Mouse (Mus musculus) lung, adult 2 months (tissue): Measurements from ENCODE around the gene Nrtn. TPM values are rescaled to one million over a fixed set of nuclear protein-coding genes. Genes with fewer than 3 reads are reported as not detected.

ENCODE experiments used
- DNase-seq: peaks from one replicate; pipeline ENCODE4 v3.0.0; 2022
- H3K4me1 ChIP-seq: fragments of 200-500 bp; 2 replicates; pipeline ENCODE4 v1.6.1; 2011; ENCODE audit warnings: low read length; ENCODE audit not compliant: control insufficient read depth, insufficient read depth
- H3K4me3 ChIP-seq: fragments of 200-500 bp; replicated peaks from 2 replicates; pipeline ENCODE3; 2011; ENCODE audit warnings: low read depth, mild to moderate bottlenecking, control low read depth, low read length; ENCODE audit errors: extremely low read depth
- CTCF ChIP-seq: fragments of 200-500 bp; IDR thresholded peaks from 2 replicates; pipeline ENCODE4 v1.5.1; 2011; ENCODE audit warnings: mild to moderate bottlenecking, low read length, control low read depth; ENCODE audit not compliant: insufficient read depth
- POLR2A ChIP-seq: fragments of 200-500 bp; IDR thresholded peaks from 2 replicates; pipeline ENCODE4 v1.6.1; 2011; ENCODE audit warnings: low read depth, mild to moderate bottlenecking, control low read depth, low read length, borderline replicate concordance; ENCODE audit errors: extremely low read depth
- WGBS: fragments of 180-500 bp; shearing (Covaris S2); methylation state at CpG from one replicate; pipeline ENCODE4 v1.1.7; 2018; 5-methylcytosine and 5-hydroxymethylcytosine counted together
- polyA plus RNA-seq: library from polyadenylated mRNA; depleted of rRNA; stranded (reverse); fragments of >200 nt; gene quantifications from 2 replicates; pipeline ENCODE4 v1.2.3, GENCODE M21; 2012

Nrtn gene
- polyA plus RNA-seq, 1 experiment, result 17.3 TPM

- no peak for DNase-seq
- WGBS, result 15% methylated on average over 12 of the region's 12 CpGs
- Histone ChIP-seq H3K4me3 (no peak overlapping the region), H3K4me1 (no peaks in the 10 kb centered on the region)
- TF ChIP-seq POLR2A (no peak), CTCF (no peak)
Observed at GRCm38 (mm10) chr17:56727659-56728058, 29.7 kb downstream of the Nrtn start.

- no peak for DNase-seq
- no peaks in the 10 kb centered on the region for H3K4me1 ChIP-seq
- TF ChIP-seq CTCF (no peak), POLR2A (no peak)
- WGBS, result 35% methylated on average over 7 of the region's 7 CpGs
- no peak overlapping the region for H3K4me3 ChIP-seq
Observed at GRCm38 (mm10) chr17:56727029-56727649, 30.2 kb downstream of the Nrtn start.

GRCm38 (mm10) chr17:56723419-56724161, 33.7 kb downstream of the Nrtn start:
- WGBS, result 80% methylated on average over 11 of the region's 11 CpGs
- DNase-seq, result no peak
- Histone ChIP-seq H3K4me1 (no peaks in the 10 kb centered on the region), H3K4me3 (no peak overlapping the region)
- TF ChIP-seq CTCF (no peak), POLR2A (no peak)

DNA sequence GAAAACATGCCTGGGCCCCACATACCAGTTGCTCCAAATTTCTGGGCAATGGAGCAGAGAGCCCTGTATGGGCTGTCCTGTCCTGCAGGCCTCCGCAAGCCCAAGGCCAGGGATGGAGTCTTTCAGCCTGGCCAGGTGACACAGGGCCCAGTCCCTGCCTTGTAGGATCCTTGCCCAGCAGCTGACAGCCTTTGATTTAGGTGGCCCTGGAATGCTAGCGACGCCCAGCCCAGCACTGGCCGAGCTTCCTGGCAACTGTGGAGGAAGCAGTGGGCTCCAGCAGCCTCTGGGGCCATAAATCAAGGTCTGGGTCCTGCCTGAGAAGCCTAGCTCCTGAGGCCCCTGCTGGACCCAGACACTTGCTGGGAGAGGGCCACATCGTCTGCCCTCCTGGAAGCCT, 34.9 kb downstream of the Nrtn start:
- DNase-seq, result no peak
- TF ChIP-seq POLR2A, result no peak
- TF ChIP-seq CTCF, result no peak
- Histone ChIP-seq H3K4me1 (no peaks in the 10 kb centered on the region), H3K4me3 (no peak overlapping the region)
- 60% methylated on average over 5 of the region's 5 CpGs for WGBS

- DNase-seq, result peak; percentile 94
- under 1% methylated on average over 59 of the region's 59 CpGs for WGBS
- Histone ChIP-seq H3K4me3 (peak within 1 kb of the TSS; percentile 86), H3K4me1 (peaks cover 2% of the 10 kb centered on the region; the same call in 1 of the 2 replicates)
- TF ChIP-seq POLR2A (peak; percentile 93; the same call in 1 of the 2 replicates), CTCF (no peak)
Observed at GRCm38 (mm10) chr17:56717363-56718058, 39.8 kb downstream of the Nrtn start, which contains the start of the genes Ndufa11 and Vmac. Ndufa11 (plus strand) TSS chr17:56717767. Vmac (minus strand) TSS chr17:56718022.

GRCm38 (mm10) chr17:56716655-56717362, 40.5 kb downstream of the Nrtn start:
- under 1% methylated on average over 55 of the region's 55 CpGs for WGBS
- peak; percentile 97 for DNase-seq
- peak; percentile 89; the same call in 1 of the 2 replicates for TF ChIP-seq POLR2A
- no peak for TF ChIP-seq CTCF
- H3K4me1 ChIP-seq, result peaks cover 2% of the 10 kb centered on the region; the same call in 1 of the 2 replicates
- H3K4me3 ChIP-seq, result peak overlapping the region; percentile 86

GRCm38 (mm10) chr17:56715914-56716654, 41.2 kb downstream of the Nrtn start:
- TF ChIP-seq POLR2A, result no peak
- TF ChIP-seq CTCF, result no peak
- peaks cover 2% of the 10 kb centered on the region; the same call in 1 of the 2 replicates for H3K4me1 ChIP-seq
- no peak for DNase-seq
- 23% methylated on average over 22 of the region's 22 CpGs for WGBS
- H3K4me3 ChIP-seq, result peak overlapping the region; percentile 67

GRCm38 (mm10) chr17:56715360-56715759, 42.0 kb downstream of the Nrtn start:
- no peak for DNase-seq

More at GRCm38 (mm10) chr17:56715360-56715759, 42.0 kb downstream of the Nrtn start:
- TF ChIP-seq POLR2A (no peak), CTCF (no peak)
- Histone ChIP-seq H3K4me3 (no peak overlapping the region), H3K4me1 (peaks cover 2% of the 10 kb centered on the region; the same call in 1 of the 2 replicates)
- 66% methylated on average over 11 of the region's 11 CpGs for WGBS
